Mouse (Mus musculus) liver, embryonic 14.5 days (tissue): Measurements from ENCODE around the gene 4930438A08Rik.

ENCODE experiments used
- CTCF ChIP-seq: IDR thresholded peaks from 2 replicates; pipeline ENCODE4 v1.5.1; 2016; ENCODE audit warnings: antibody characterized with exemption, low read depth, control low read depth
- EP300 ChIP-seq: IDR thresholded peaks from 2 replicates; pipeline ENCODE4 v1.6.1; 2016; ENCODE audit warnings: antibody characterized with exemption, low read depth

GRCm38 (mm10) chr11:58254411-58254810 lies 20.2 kb upstream of the 4930438A08Rik start:
- TF ChIP-seq CTCF (no peak), EP300 (no peak)
